Mouse (Mus musculus) myocyte (in vitro differentiated cells): ENCODE measurements around the gene Polr3c. TPM values are rescaled to one million over a fixed set of nuclear protein-coding genes. Genes with fewer than 3 reads are reported as not detected.

Experiments
- H3K27me3 ChIP-seq: one replicate; pipeline ENCODE4 v1.6.1; 2011; ENCODE audit not compliant: control insufficient read depth, insufficient read depth, insufficient read length
- H3K36me3 ChIP-seq: one replicate; pipeline ENCODE4 v1.6.1; 2011; ENCODE audit not compliant: control insufficient read depth, insufficient read depth
- H3K4me2 ChIP-seq: one replicate; pipeline ENCODE4 v1.6.1; 2011; ENCODE audit warnings: low read depth, control low read depth
- H3K4me3 ChIP-seq: one replicate; pipeline ENCODE4 v1.5.1; 2011; ENCODE audit warnings: mild to moderate bottlenecking, control low read depth, moderate library complexity
- H3K79me2 ChIP-seq: one replicate; pipeline ENCODE4 v1.6.1; 2011; ENCODE audit not compliant: control insufficient read depth, insufficient read depth
- H3ac ChIP-seq: one replicate; pipeline ENCODE4 v1.6.1; 2011; ENCODE audit not compliant: control insufficient read depth, insufficient read length
- CEBPB ChIP-seq: IDR thresholded peaks from 2 replicates; pipeline ENCODE4 v1.6.1; 2011; ENCODE audit warnings: mild to moderate bottlenecking, moderate library complexity; ENCODE audit not compliant: poor library complexity, insufficient read depth, severe bottlenecking
- E2F4 ChIP-seq: IDR thresholded peaks from one replicate; pipeline ENCODE4 v1.6.1; 2011; ENCODE audit warnings: mild to moderate bottlenecking, control low read depth, moderate library complexity; ENCODE audit not compliant: insufficient read depth
- MAX ChIP-seq: IDR thresholded peaks from one replicate; pipeline ENCODE4 v1.6.1; 2011; ENCODE audit warnings: low read depth, mild to moderate bottlenecking, control low read depth
- MYOD1 ChIP-seq, 3 experiments: IDR thresholded peaks; one replicate each; pipeline ENCODE4 v1.6.1; 2011; ENCODE audit warnings: control low read depth in 2 of 3, low read depth in 2 of 3, mild to moderate bottlenecking in 2 of 3, moderate library complexity in 1 of 3; ENCODE audit not compliant: insufficient read length in 2 of 3, control insufficient read depth in 1 of 3
- MYOG ChIP-seq, 3 experiments: IDR thresholded peaks; one replicate each; pipeline ENCODE4 v1.6.1; 2011; ENCODE audit warnings: control low read depth in 2 of 3, low read depth in 2 of 3, mild to moderate bottlenecking in 2 of 3; ENCODE audit not compliant: insufficient read length in 2 of 3, control insufficient read depth in 1 of 3, insufficient read depth in 1 of 3
- POLR2A ChIP-seq: IDR thresholded peaks from one replicate; pipeline ENCODE4 v1.6.1; 2011; ENCODE audit warnings: low read depth, mild to moderate bottlenecking, control low read depth, moderate library complexity; ENCODE audit not compliant: insufficient read length
- POLR2AphosphoS2 ChIP-seq: IDR thresholded peaks from one replicate; pipeline ENCODE4 v1.6.1; 2011; ENCODE audit warnings: low read depth, control low read depth; ENCODE audit not compliant: insufficient read length
- REST ChIP-seq: IDR thresholded peaks from one replicate; pipeline ENCODE4 v1.6.1; 2011; ENCODE audit warnings: mild to moderate bottlenecking, control low read depth, moderate library complexity; ENCODE audit not compliant: insufficient read depth, insufficient read length
- SRF ChIP-seq: IDR thresholded peaks from one replicate; pipeline ENCODE4 v1.6.1; 2011; ENCODE audit warnings: low read depth; ENCODE audit not compliant: control insufficient read depth, insufficient read length
- TCF12 ChIP-seq: IDR thresholded peaks from one replicate; pipeline ENCODE4 v1.6.1; 2011; ENCODE audit warnings: mild to moderate bottlenecking, control low read depth; ENCODE audit not compliant: poor library complexity, insufficient read depth, severe bottlenecking
- TCF3 ChIP-seq: IDR thresholded peaks from one replicate; pipeline ENCODE4 v1.6.1; 2011; ENCODE audit warnings: low read depth, control low read depth; ENCODE audit not compliant: insufficient read length
- USF1 ChIP-seq: IDR thresholded peaks from one replicate; pipeline ENCODE4 v1.6.1; 2011; ENCODE audit warnings: low read depth, mild to moderate bottlenecking, control low read depth, moderate library complexity
- polyA plus RNA-seq: library from polyadenylated mRNA; unstranded; fragments of >200 nt; fragmentation: generic; extraction: Trizol; gene quantifications from one replicate; pipeline ENCODE4 v1.2.1, GENCODE M21; 2012; ENCODE audit warnings: missing spikeins

The Polr3c gene
- polyA plus RNA-seq, 1 experiment, result 46.6 TPM

- Histone ChIP-seq H3K36me3 (no peaks in the 10 kb centered on the region), H3K4me2 (peak overlapping the region; percentile 87), H3K4me3 (peak overlapping the region; percentile 88), H3K79me2 (peaks cover 78% of the 10 kb centered on the region), H3K27me3 (no peaks in the 10 kb centered on the region), H3ac (no peak overlapping the region)
- TF ChIP-seq REST (no peak), POLR2A (no peak), TCF3 (no peak), TCF12 (no peak), POLR2AphosphoS2 (no peak), CEBPB (no peak), E2F4 (no peak), MYOG (IDR thresholded peaks at IDR 0.05; ENCODE audit: control insufficient read depth in 1 of 3, insufficient read depth in 1 of 3, insufficient read length in 2 of 3, low read depth in 2 of 3) (no peak), USF1 (no peak), MYOD1 (IDR thresholded peaks at IDR 0.05; ENCODE audit: control insufficient read depth in 1 of 3, insufficient read length in 2 of 3, low read depth in 2 of 3) (no peak), MAX (no peak), SRF (no peak)
Observed at GRCm38 (mm10) chr3:96729403-96729784, 2.0 kb upstream of the Polr3c start.

DNA sequence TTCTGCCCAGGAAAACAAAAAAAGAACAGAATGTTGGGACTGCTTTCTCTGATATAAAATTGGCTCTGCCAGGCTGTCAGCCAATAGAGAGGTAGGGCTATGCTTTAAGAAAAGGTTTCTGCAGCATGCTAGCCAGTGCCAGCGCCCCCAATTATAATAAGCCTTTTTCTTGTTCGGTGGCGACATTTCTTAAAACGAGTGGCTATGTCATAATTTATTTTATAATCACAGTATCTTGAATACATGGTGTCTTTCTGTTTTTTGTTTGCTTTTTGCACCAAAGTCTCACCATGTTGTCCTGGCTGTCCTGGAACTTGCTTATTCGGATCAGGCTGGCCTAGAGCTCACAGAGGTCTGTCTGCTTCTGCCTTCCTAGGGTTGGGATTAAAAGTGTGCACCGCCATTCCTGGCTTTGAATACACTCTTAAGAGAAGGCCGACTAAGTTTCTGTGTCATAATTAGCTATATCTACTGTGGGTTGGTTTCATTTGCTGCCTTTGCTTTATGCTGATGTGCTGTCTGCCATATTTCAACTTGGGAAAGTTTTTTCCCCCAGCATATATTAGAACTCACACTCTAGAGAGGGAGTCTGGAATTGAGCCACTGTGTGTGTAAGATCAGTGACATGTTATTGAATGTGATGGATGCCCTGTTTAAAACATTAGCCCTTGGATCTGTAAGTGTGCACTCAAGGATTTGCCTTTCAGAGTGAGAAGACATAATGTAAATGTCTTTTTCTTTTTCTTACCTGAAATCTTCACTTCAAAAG, 1.4 kb upstream of the Polr3c start:
- no peaks in the 10 kb centered on the region for H3K27me3 ChIP-seq
- TF ChIP-seq MYOG (IDR thresholded peaks at IDR 0.05; ENCODE audit: control insufficient read depth in 1 of 3, insufficient read depth in 1 of 3, insufficient read length in 2 of 3, low read depth in 2 of 3) (no peak), POLR2A (no peak), CEBPB (no peak), REST (no peak), USF1 (no peak), MYOD1 (IDR thresholded peaks at IDR 0.05; ENCODE audit: control insufficient read depth in 1 of 3, insufficient read length in 2 of 3, low read depth in 2 of 3) (no peak)
- peak overlapping the region; percentile 47 for H3ac ChIP-seq
- H3K79me2 ChIP-seq, result peaks cover 72% of the 10 kb centered on the region
- H3K4me2 ChIP-seq, result peak overlapping the region; percentile 87
- peak overlapping the region; percentile 88 for H3K4me3 ChIP-seq
- H3K36me3 ChIP-seq, result no peaks in the 10 kb centered on the region

DNA sequence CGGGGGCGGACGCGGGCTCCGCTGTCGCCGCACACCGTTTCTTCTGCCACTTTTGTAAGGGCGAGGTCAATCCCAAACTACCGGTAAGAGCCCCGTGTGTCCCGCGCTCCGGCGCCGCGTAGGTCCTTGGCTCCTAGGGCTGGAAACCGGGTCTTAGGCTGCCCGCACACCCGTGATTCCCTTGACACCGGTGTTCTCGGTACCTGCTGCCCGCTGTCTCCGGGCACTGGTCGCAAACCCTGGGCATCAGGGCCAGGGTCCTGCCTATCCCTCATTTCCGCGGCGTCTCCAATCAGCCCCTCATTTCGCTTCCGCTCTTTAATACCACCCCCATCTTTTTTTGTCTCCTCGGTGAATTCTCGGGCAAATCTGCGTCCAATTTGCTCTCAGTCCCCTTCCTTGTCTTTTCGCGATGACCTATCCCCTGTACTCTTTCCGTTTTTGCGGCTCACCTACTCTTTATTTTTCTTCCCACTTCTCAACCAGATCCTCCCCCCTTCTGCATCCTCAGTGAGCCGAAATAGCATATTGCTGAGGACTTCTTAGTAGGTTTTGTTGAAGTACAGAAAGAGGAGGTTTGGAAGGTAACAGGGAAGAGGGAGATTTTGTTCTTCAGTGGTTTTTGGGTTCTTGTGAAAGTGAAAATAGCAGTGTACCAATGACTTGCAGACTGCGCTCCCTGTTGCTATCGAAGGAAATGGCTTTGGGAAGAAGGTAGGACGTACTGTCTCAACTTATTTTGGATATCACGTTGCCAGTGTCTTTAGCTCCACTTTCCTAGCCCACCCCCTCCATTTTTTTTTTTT, 603 bp upstream of the Polr3c start:
- no peak for TF ChIP-seq POLR2AphosphoS2
- no peak for TF ChIP-seq CEBPB
- TF ChIP-seq SRF, result no peak
- TF ChIP-seq MYOD1 (IDR thresholded peaks at IDR 0.05; ENCODE audit: control insufficient read depth in 1 of 3, insufficient read length in 2 of 3, low read depth in 2 of 3), result no peak
- no peak for TF ChIP-seq TCF12
- no peak for TF ChIP-seq USF1
- H3K4me3 ChIP-seq, result peak overlapping the region; percentile 88

GRCm38 (mm10) chr3:96719173-96719572, 8.3 kb downstream of the Polr3c start:
- Histone ChIP-seq H3K4me2 (no peak overlapping the region), H3K79me2 (no peaks in the 10 kb centered on the region), H3ac (no peak overlapping the region), H3K36me3 (peaks cover 30% of the 10 kb centered on the region), H3K4me3 (no peak overlapping the region), H3K27me3 (no peaks in the 10 kb centered on the region)
- no peak for TF ChIP-seq TCF12
- no peak for TF ChIP-seq POLR2A
- TF ChIP-seq TCF3, result no peak
- TF ChIP-seq MYOG (IDR thresholded peaks at IDR 0.05; ENCODE audit: control insufficient read depth in 1 of 3, insufficient read depth in 1 of 3, insufficient read length in 2 of 3, low read depth in 2 of 3), result no peak
- TF ChIP-seq CEBPB, result no peak
- no peak for TF ChIP-seq E2F4
- no peak for TF ChIP-seq REST
- TF ChIP-seq SRF, result no peak
- TF ChIP-seq MAX, result no peak

More for the DNA sequence above, 603 bp upstream of the Polr3c start:
- no peaks in the 10 kb centered on the region for H3K27me3 ChIP-seq
- H3ac ChIP-seq, result peak overlapping the region; percentile 47
- H3K36me3 ChIP-seq, result peaks cover 2% of the 10 kb centered on the region
- H3K4me2 ChIP-seq, result peak overlapping the region; percentile 87
- peaks cover 64% of the 10 kb centered on the region for H3K79me2 ChIP-seq

DNA sequence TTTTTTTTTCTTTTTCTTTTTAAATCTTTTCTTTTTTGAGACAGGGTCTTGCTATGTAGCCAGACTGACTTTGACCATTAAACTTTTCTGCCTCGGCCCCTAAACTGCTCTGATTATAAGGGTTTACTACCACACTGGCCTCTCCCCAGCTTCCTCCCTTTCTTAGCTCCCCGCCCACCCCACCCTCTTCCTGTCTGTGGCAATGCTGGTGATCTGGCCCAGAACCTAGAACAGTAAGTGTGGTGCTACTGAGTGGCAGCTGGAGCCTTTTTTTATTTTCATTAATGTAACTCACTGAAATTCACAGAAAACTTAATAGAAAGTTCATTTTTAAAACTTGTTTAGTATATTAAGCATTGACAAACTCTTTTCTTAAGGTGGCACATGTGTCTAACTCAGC, 11.6 kb downstream of the Polr3c start:
- Histone ChIP-seq H3K36me3 (peaks cover 46% of the 10 kb centered on the region), H3K79me2 (no peaks in the 10 kb centered on the region), H3K4me3 (no peak overlapping the region), H3K4me2 (no peak overlapping the region), H3ac (no peak overlapping the region), H3K27me3 (no peaks in the 10 kb centered on the region)
- TF ChIP-seq MAX, result no peak
- TF ChIP-seq MYOD1 (IDR thresholded peaks at IDR 0.05; ENCODE audit: control insufficient read depth in 1 of 3, insufficient read length in 2 of 3, low read depth in 2 of 3), result no peak
- no peak for TF ChIP-seq POLR2A
- TF ChIP-seq SRF, result no peak
- no peak for TF ChIP-seq CEBPB
- no peak for TF ChIP-seq MYOG (IDR thresholded peaks at IDR 0.05; ENCODE audit: control insufficient read depth in 1 of 3, insufficient read depth in 1 of 3, insufficient read length in 2 of 3, low read depth in 2 of 3)
- TF ChIP-seq TCF12, result no peak
- no peak for TF ChIP-seq E2F4
- TF ChIP-seq USF1, result no peak
- no peak for TF ChIP-seq TCF3
- no peak for TF ChIP-seq POLR2AphosphoS2
